Mouse (Mus musculus) cortical plate, adult 2 months (tissue): Measurements from ENCODE around the gene Cacna2d2.

ENCODE experiments used
- CTCF ChIP-seq: fragments of 200-500 bp; IDR thresholded peaks from 2 replicates; pipeline ENCODE4 v1.5.1; 2011; ENCODE audit warnings: mild to moderate bottlenecking, control low read depth, low read length; ENCODE audit not compliant: insufficient read depth; ENCODE audit errors: extremely low read depth
- POLR2A ChIP-seq: fragments of 200-500 bp; IDR thresholded peaks from 2 replicates; pipeline ENCODE4 v1.6.1; 2011; ENCODE audit warnings: mild to moderate bottlenecking, low read length, control low read depth; ENCODE audit not compliant: insufficient read depth; ENCODE audit errors: extremely low read depth

- TF ChIP-seq CTCF = no peak
- TF ChIP-seq POLR2A = no peak
These were observed 141.0 kb downstream of the Cacna2d2 start for GRCm38 (mm10) chr9:107540420-107540819.
